Mouse (Mus musculus) stomach, embryonic 15.5 days (tissue): ENCODE data around the gene Kirrel. TPM values are rescaled to one million over a fixed set of nuclear protein-coding genes. Genes with fewer than 3 reads are reported as not detected.

Source experiments
- ATAC-seq: fragments of 200-750 bp; cut with Nextera tagmentation; 2 replicates; pipeline ENCODE4 v1.8.0; 2017; ENCODE audit warnings: low read depth, moderate number of reproducible peaks, moderate TSS enrichment; ENCODE audit not compliant: insufficient read depth, low FRiP score
- H3K27ac ChIP-seq: fragments of 300-500 bp; sonication (generic); 2 replicates; pipeline ENCODE4 v1.5.1; 2015; ENCODE audit warnings: mild to moderate bottlenecking, inconsistent platforms
- H3K27me3 ChIP-seq: fragments of 300-500 bp; sonication (generic); replicated peaks from 2 replicates; pipeline ENCODE4 v1.6.1; 2015; ENCODE audit warnings: inconsistent platforms
- H3K36me3 ChIP-seq: fragments of 300-500 bp; sonication (generic); 2 replicates; pipeline ENCODE4 v1.6.1; 2015; ENCODE audit warnings: inconsistent platforms
- H3K4me1 ChIP-seq: fragments of 300-500 bp; sonication (generic); 2 replicates; pipeline ENCODE4 v1.6.1; 2015; ENCODE audit warnings: inconsistent platforms
- H3K4me2 ChIP-seq: fragments of 300-500 bp; sonication (generic); 2 replicates; pipeline ENCODE4 v1.6.1; 2015; ENCODE audit warnings: mild to moderate bottlenecking, inconsistent platforms
- H3K4me3 ChIP-seq: fragments of 300-500 bp; sonication (generic); replicated peaks from 2 replicates; pipeline ENCODE4 v1.5.1; 2015; ENCODE audit warnings: inconsistent platforms
- H3K9ac ChIP-seq: fragments of 300-500 bp; sonication (generic); 2 replicates; pipeline ENCODE4 v1.6.1; 2015; ENCODE audit warnings: inconsistent platforms
- H3K9me3 ChIP-seq: fragments of 300-500 bp; sonication (generic); 2 replicates; pipeline ENCODE4 v1.6.1; 2016; ENCODE audit warnings: inconsistent platforms
- WGBS: fragments of 180-500 bp; shearing (Covaris S2); methylation state at CpG from one replicate; pipeline ENCODE4 v1.1.7; 2015; 5-methylcytosine and 5-hydroxymethylcytosine counted together
- polyA plus RNA-seq: library from polyadenylated mRNA; unstranded; fragments of >200 nt; fragmentation: Nextera tagmentation; extraction: Ambion mirVana; gene quantifications from 2 replicates; pipeline ENCODE4 v1.2.1, GENCODE M21; 2015

Gene Kirrel
- polyA plus RNA-seq, result 13.9 and 15.2 TPM in 2 replicates

DNA sequence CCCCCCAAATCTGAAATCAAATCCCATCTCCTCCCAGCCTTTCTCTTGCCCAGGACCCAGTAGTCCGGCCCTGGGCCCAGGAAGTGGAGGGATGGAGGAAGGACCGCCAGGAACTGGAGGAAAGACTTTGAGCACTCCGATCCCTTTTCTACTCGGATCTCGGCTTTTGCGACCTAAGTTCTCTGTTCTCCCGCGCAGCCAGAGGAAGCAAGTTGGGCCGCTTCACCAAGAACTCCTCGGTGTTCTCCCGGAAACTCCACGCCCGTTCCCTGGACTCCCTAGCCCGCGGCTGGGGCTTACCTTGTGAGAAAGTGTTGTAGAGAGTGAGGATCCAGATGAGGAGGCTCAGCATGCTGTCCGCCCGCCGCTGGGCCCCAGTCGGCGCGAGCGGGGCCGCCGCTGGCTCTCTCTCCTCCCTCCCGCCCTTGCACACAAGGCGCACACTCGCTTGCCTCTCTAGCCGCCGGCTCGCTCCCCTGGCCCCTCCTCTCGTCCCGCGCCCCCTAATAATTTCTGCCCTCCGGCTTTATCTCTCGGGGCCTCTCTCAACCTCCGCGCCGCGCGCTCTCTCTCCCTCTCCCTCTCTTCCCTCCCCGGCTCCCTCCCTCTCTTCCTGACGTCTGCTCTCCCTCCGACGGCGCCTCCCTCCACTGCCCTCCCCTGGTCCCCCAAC, at the start of gene Kirrel:
Gene Kirrel (minus strand): TSS at position 652 of the 673 bp plus-strand sequence.
- peak within 1 kb of the TSS; percentile 67 for H3K4me3 ChIP-seq
- peak within 1 kb of the TSS; percentile 89 for H3K27ac ChIP-seq
- no peaks in the 10 kb centered on the region for H3K36me3 ChIP-seq
- peak; percentile 86 for ATAC-seq
- peak within 1 kb of the TSS; percentile 73 for H3K9ac ChIP-seq
- H3K4me1 ChIP-seq, result peaks cover 28% of the 10 kb centered on the region
- no peaks in the 10 kb centered on the region for H3K27me3 ChIP-seq
- H3K9me3 ChIP-seq, result no peaks in the 10 kb centered on the region
- under 1% methylated on average over 44 of the region's 45 CpGs for WGBS
- H3K4me2 ChIP-seq, result peak within 1 kb of the TSS; percentile 71

GRCm38 (mm10) chr3:87223636-87224035, 49.1 kb upstream of the Kirrel start:
- WGBS, result 61% methylated on average over 4 of the region's 4 CpGs
- Histone ChIP-seq H3K9ac (no peak overlapping the region), H3K4me2 (no peak overlapping the region), H3K27me3 (no peaks in the 10 kb centered on the region), H3K9me3 (no peaks in the 10 kb centered on the region), H3K27ac (no peak overlapping the region), H3K36me3 (no peaks in the 10 kb centered on the region), H3K4me3 (no peak overlapping the region), H3K4me1 (no peaks in the 10 kb centered on the region)
- no peak for ATAC-seq

DNA sequence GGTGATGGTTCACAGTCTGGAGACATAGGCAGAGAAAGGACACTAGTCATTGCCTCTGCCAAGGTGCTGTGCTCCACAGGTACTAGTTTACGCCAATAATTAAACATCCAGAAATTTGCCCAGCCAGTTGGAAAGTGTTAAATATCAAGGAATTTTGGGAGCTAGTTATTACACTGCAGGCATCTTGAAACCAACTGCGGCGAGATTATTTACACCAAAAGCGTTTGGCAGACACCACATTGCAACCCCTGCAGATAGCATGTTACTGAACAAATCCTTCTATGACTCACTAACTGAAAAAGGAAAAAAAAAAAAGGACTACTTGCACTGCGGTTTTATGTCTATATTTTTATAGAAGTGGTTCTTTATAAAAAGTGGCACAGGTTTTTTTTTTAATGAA, 47.8 kb upstream of the Kirrel start:
- whole genome bisulfite sequencing, result 74% methylated on average over 5 of the region's 5 CpGs
- Histone ChIP-seq H3K4me2 (no peak overlapping the region), H3K27me3 (no peaks in the 10 kb centered on the region), H3K36me3 (no peaks in the 10 kb centered on the region), H3K9ac (no peak overlapping the region), H3K27ac (no peak overlapping the region), H3K4me1 (no peaks in the 10 kb centered on the region), H3K4me3 (no peak overlapping the region), H3K9me3 (no peaks in the 10 kb centered on the region)
- ATAC-seq, result no peak

DNA sequence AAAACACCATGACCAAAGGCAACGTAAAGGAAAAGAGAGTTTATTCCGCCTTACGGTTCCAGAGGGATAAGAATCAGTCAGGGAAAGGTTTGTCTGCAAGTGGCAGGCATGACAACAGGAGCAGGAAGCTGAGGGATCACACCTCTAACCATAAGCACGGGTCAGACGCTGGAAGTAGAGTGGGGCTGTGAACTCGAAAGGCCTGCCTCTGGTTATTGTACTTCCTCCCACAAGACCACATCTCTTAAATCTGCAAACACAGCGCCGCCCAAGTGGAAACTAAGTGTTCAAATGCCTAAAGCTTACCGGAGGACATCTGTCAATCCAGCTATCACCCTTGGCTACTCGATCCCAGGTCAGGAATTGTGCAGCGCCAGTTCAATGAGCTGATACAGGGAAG, 40.6 kb upstream of the Kirrel start:
- Histone ChIP-seq H3K4me3 (no peak overlapping the region), H3K9ac (no peak overlapping the region), H3K9me3 (no peaks in the 10 kb centered on the region), H3K4me2 (no peak overlapping the region), H3K4me1 (no peaks in the 10 kb centered on the region), H3K36me3 (no peaks in the 10 kb centered on the region), H3K27me3 (no peaks in the 10 kb centered on the region), H3K27ac (no peak overlapping the region)
- ATAC-seq, result no peak
- WGBS, result 75% methylated on average over 11 of the region's 11 CpGs

- Histone ChIP-seq H3K4me2 (no peak overlapping the region), H3K9me3 (no peaks in the 10 kb centered on the region), H3K27ac (no peak overlapping the region), H3K36me3 (no peaks in the 10 kb centered on the region), H3K9ac (no peak overlapping the region), H3K27me3 (no peaks in the 10 kb centered on the region), H3K4me3 (no peak overlapping the region), H3K4me1 (no peaks in the 10 kb centered on the region)
- ATAC-seq, result no peak
- WGBS, result 84% methylated on average over 19 of the region's 19 CpGs
Observed at GRCm38 (mm10) chr3:87214221-87214864, 39.8 kb upstream of the Kirrel start.

DNA sequence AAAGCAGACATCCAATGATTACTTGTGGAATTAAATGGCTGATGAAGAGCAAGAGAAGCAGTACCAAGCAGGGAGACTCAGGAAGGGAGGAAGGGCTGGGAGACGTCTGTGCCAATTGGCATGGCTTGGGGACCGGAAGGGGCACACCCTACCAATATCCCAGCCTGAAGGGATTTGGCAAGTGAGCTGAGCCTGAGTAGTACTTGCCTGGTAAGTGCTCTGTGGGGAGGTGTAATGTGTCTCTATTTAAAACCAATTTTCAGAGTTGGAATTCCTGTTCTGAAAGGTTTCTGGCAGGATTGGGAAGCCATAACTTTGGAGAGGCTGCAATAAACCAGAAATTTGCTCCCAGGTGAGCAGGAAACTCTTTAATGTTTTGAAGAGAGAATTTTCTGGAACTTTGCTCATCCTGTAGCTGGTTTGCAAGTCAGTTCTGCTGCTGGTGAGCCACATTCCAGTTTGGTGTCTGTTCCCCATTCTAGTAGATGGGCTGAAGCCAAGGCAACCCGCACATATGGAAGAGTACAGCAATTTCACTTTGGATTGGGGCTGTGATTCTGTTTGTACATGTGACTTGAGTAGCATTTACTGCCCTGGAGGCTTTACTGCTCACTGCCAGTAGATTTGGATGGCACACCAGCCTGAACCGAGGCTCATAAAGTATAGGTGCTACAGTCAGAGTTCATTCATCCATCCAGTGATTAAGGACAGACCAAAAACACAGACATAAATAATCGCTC, 32.0 kb upstream of the Kirrel start:
- no peaks in the 10 kb centered on the region for H3K9me3 ChIP-seq
- no peak overlapping the region for H3K9ac ChIP-seq
- no peak overlapping the region for H3K4me3 ChIP-seq
- 82% methylated on average over 5 of the region's 5 CpGs for WGBS
- H3K27ac ChIP-seq, result no peak overlapping the region
- no peaks in the 10 kb centered on the region for H3K27me3 ChIP-seq
- no peak for ATAC-seq
- no peaks in the 10 kb centered on the region for H3K36me3 ChIP-seq
- H3K4me2 ChIP-seq, result no peak overlapping the region
- no peaks in the 10 kb centered on the region for H3K4me1 ChIP-seq

DNA sequence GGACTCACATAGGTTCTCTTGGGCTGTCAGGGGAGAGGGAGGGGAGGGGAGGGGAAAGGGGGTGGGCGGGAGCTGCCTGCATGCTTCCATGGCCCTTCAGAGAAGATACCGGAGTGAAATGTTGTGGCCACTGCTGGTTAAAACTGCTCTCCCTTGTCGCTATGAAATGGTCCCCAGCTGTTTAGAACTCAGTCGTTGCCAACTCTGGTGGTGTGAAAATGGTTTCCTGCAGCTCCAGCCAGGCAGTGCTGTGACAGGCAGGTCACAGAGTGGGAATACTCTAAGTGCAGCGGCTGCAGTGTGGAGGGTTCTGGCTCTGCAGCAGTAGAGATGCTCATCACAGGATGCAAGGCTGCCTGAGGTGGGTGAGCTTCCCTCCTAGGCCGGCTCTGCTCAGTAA, 22.1 kb upstream of the Kirrel start:
- Histone ChIP-seq H3K27me3 (no peaks in the 10 kb centered on the region), H3K4me2 (no peak overlapping the region), H3K4me1 (no peaks in the 10 kb centered on the region; the same call in 1 of the 2 replicates), H3K9ac (no peak overlapping the region), H3K27ac (no peak overlapping the region), H3K36me3 (no peaks in the 10 kb centered on the region), H3K4me3 (no peak overlapping the region), H3K9me3 (no peaks in the 10 kb centered on the region)
- WGBS, result 25% methylated on average over 6 of the region's 6 CpGs
- no peak for ATAC-seq

DNA sequence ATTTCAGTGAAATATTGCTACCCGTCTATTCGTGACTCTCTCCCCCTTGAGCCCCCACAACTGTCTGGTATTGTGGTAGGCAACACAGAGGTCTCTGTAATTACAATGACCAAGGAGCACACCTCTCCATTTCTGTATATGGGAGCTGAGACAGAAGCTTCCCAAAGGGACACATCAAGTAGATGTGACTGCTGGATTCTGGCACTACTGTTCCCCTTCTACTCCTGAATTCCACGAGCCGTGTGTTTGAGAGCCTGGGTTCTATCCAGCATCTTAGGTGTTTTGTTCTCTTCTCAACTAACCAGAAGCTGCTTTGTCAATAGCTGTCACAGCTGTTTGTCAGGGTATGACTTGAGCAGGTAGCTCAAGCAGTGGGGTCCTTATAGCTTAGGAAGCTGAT, 20.5 kb upstream of the Kirrel start:
- Histone ChIP-seq H3K27me3 (no peaks in the 10 kb centered on the region), H3K36me3 (no peaks in the 10 kb centered on the region), H3K9ac (no peak overlapping the region), H3K4me3 (no peak overlapping the region), H3K9me3 (no peaks in the 10 kb centered on the region), H3K4me1 (no peaks in the 10 kb centered on the region; the same call in 1 of the 2 replicates), H3K27ac (no peak overlapping the region), H3K4me2 (no peak overlapping the region)
- no peak for ATAC-seq
- 78% methylated on average over 4 of the region's 4 CpGs for WGBS

GRCm38 (mm10) chr3:87194591-87194990, 20.0 kb upstream of the Kirrel start:
- H3K4me3 ChIP-seq, result no peak overlapping the region
- ATAC-seq, result no peak
- 85% methylated on average over 2 of the region's 2 CpGs for WGBS

DNA sequence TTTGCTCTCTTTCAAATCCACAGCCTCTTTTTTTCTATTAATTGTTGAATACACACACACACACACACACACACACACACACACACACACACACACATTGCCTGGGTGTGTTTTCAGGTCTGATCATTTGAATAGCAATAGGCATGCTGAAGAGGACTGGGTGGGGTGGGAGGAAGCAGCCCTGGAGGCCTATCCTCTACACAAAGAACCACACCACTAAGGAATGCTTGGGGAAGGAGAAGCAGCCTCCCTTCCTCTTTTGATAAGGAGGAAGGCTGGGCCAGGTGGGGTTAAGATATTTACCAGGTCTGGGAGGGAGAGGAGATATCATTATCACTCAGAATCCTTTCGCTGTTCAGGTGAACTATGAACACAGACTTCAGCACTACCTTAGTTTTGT, 19.2 kb upstream of the Kirrel start:
- Histone ChIP-seq H3K27ac (no peak overlapping the region), H3K27me3 (no peaks in the 10 kb centered on the region), H3K4me2 (no peak overlapping the region), H3K4me3 (no peak overlapping the region), H3K36me3 (no peaks in the 10 kb centered on the region), H3K9me3 (no peaks in the 10 kb centered on the region), H3K9ac (no peak overlapping the region), H3K4me1 (no peaks in the 10 kb centered on the region; the same call in 1 of the 2 replicates)
- ATAC-seq, result peak; percentile 63; the same call in 1 of the 2 replicates
- 52% methylated on average over 1 of the region's 1 CpGs for WGBS

More at GRCm38 (mm10) chr3:87194591-87194990, 20.0 kb upstream of the Kirrel start:
- no peak overlapping the region for H3K4me2 ChIP-seq
- H3K27me3 ChIP-seq, result no peaks in the 10 kb centered on the region
- no peak overlapping the region for H3K27ac ChIP-seq
- no peak overlapping the region for H3K9ac ChIP-seq
- no peaks in the 10 kb centered on the region; the same call in 1 of the 2 replicates for H3K4me1 ChIP-seq
- H3K36me3 ChIP-seq, result no peaks in the 10 kb centered on the region
- H3K9me3 ChIP-seq, result no peaks in the 10 kb centered on the region

DNA sequence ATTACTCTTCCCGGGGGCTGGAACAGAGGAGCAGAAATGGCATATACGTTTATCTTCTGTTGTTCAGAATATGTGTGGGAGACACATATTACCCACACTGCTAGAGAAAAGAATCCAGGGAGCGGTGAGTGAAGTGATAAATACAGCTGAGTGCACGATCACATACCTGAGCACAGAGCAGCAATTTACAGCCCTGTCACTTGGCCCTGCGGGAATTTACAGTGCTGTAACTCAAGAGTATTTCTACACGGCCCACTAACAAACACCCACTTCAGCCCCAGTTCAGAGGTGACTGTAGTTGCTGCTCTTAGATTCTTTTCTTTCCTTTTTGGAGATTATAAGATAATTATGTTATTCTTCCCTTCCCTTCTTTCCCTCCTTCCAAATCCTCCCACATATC, 18.8 kb upstream of the Kirrel start:
- H3K9ac ChIP-seq, result no peak overlapping the region
- H3K4me2 ChIP-seq, result no peak overlapping the region
- 35% methylated on average over 6 of the region's 6 CpGs for WGBS
- no peak for ATAC-seq
- H3K4me3 ChIP-seq, result no peak overlapping the region
- H3K9me3 ChIP-seq, result no peaks in the 10 kb centered on the region
- no peak overlapping the region for H3K27ac ChIP-seq
- no peaks in the 10 kb centered on the region; the same call in 1 of the 2 replicates for H3K4me1 ChIP-seq
- H3K36me3 ChIP-seq, result no peaks in the 10 kb centered on the region
- H3K27me3 ChIP-seq, result no peaks in the 10 kb centered on the region

GRCm38 (mm10) chr3:87176687-87177086, 2.1 kb upstream of the Kirrel start:
- Histone ChIP-seq H3K9ac (no peak overlapping the region), H3K4me3 (no peak overlapping the region), H3K27me3 (no peaks in the 10 kb centered on the region), H3K27ac (no peak overlapping the region), H3K36me3 (no peaks in the 10 kb centered on the region), H3K4me2 (no peak overlapping the region), H3K4me1 (peaks cover 21% of the 10 kb centered on the region), H3K9me3 (no peaks in the 10 kb centered on the region)
- 59% methylated on average over 4 of the region's 4 CpGs for WGBS
- ATAC-seq, result no peak
